Mouse (Mus musculus) midbrain, embryonic 13.5 days (tissue): ENCODE data around the gene Tmem132a. TPM values are rescaled to one million over a fixed set of nuclear protein-coding genes. Genes with fewer than 3 reads are reported as not detected.
A peak's percentile ranks its signal among the peaks of the same experiment; 100 is the strongest.

Experiments
- ATAC-seq: fragments of 200-750 bp; cut with Nextera tagmentation; 2 replicates; pipeline ENCODE4 v1.8.0; 2017; ENCODE audit warnings: mild to moderate bottlenecking, moderate TSS enrichment, moderate library complexity
- H3K27ac ChIP-seq: fragments of 300-500 bp; sonication (generic); 2 replicates; pipeline ENCODE4 v1.5.1; 2015; ENCODE audit warnings: inconsistent platforms, mild to moderate bottlenecking, moderate library complexity
- H3K27me3 ChIP-seq: fragments of 300-500 bp; sonication (generic); 2 replicates; pipeline ENCODE4 v1.6.1; 2015; ENCODE audit warnings: mild to moderate bottlenecking, inconsistent platforms
- H3K36me3 ChIP-seq: fragments of 300-500 bp; sonication (generic); 2 replicates; pipeline ENCODE4 v1.6.1; 2015; ENCODE audit warnings: mild to moderate bottlenecking, inconsistent platforms
- H3K4me1 ChIP-seq: fragments of 300-500 bp; sonication (generic); replicated peaks from 2 replicates; pipeline ENCODE4 v1.6.1; 2015; ENCODE audit warnings: inconsistent platforms
- H3K4me2 ChIP-seq: fragments of 300-500 bp; sonication (generic); replicated peaks from 2 replicates; pipeline ENCODE4 v1.6.1; 2015; ENCODE audit warnings: moderate library complexity, mild to moderate bottlenecking, inconsistent platforms
- H3K4me3 ChIP-seq: fragments of 300-500 bp; sonication (generic); replicated peaks from 2 replicates; pipeline ENCODE4 v1.5.1; 2015; ENCODE audit warnings: mild to moderate bottlenecking, inconsistent platforms
- H3K9ac ChIP-seq: fragments of 300-500 bp; sonication (generic); replicated peaks from 2 replicates; pipeline ENCODE4 v1.6.1; 2015; ENCODE audit warnings: mild to moderate bottlenecking, inconsistent platforms
- H3K9me3 ChIP-seq: fragments of 300-500 bp; sonication (generic); 2 replicates; pipeline ENCODE4 v1.6.1; 2016; ENCODE audit warnings: mild to moderate bottlenecking, inconsistent platforms
- WGBS: fragments of 180-500 bp; shearing (Covaris S2); methylation state at CpG from one replicate; pipeline ENCODE4 v1.1.7; 2015; 5-methylcytosine and 5-hydroxymethylcytosine counted together
- polyA plus RNA-seq: library from polyadenylated mRNA; unstranded; fragments of >200 nt; fragmentation: Nextera tagmentation; extraction: Ambion mirVana; gene quantifications from 2 replicates; pipeline ENCODE4 v1.2.1, GENCODE M21; 2015

Gene Tmem132a
- polyA plus RNA-seq, 1 experiment from 2014 or later = 196 TPM

DNA sequence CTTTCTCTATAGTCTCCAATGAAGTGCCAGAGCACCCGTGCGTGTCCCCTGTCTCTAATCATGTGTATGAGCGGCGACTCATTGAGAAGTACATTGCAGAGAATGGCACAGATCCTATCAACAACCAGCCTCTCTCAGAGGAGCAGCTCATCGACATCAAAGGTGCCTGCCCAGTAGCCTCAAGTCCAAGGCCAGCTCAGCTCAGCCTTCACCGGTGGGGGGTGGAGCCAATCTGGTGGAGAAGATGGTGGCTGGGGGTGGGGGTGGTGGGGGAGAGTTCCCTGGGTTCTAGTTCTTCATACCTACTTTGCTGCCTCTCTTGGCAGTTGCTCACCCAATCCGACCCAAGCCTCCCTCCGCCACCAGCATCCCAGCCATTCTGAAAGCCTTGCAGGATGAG is 27.8 kb upstream of the Tmem132a start:
- Histone ChIP-seq H3K27me3 (no peaks in the 10 kb centered on the region), H3K27ac (no peak overlapping the region), H3K4me1 (peaks cover 21% of the 10 kb centered on the region), H3K9ac (no peak overlapping the region), H3K4me3 (no peak overlapping the region), H3K4me2 (no peak overlapping the region), H3K36me3 (peaks cover 52% of the 10 kb centered on the region), H3K9me3 (no peaks in the 10 kb centered on the region)
- no peak for ATAC-seq
- 89% methylated on average over 8 of the region's 8 CpGs for WGBS

DNA sequence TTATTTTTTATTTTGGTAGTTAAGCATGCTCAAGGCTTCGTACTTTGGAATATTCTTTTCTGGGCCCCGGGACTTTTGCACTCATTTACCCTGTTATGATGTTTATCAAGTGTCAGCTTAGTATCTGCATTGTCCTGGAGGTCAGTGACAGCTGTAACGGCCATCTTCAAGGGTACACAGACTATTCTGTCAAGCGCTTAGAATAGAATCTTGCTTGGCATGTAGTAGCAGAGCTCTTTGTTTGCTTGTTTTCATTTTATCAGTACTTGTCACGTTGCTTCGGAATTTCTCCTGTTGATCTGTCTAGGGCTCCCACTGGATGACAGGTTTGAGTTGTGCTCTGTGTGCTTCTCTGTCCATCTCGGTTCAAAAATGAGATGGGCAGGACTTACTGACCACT is 27.1 kb upstream of the Tmem132a start:
- Histone ChIP-seq H3K27me3 (no peaks in the 10 kb centered on the region), H3K4me1 (peaks cover 21% of the 10 kb centered on the region), H3K9me3 (no peaks in the 10 kb centered on the region), H3K9ac (peak overlapping the region; percentile 95; the same call in 1 of the 2 replicates), H3K27ac (no peak overlapping the region), H3K36me3 (peaks cover 46% of the 10 kb centered on the region), H3K4me2 (peak overlapping the region; percentile 92), H3K4me3 (peak overlapping the region; percentile 88; the same call in 1 of the 2 replicates)
- WGBS = 86% methylated on average over 7 of the region's 7 CpGs
- no peak for ATAC-seq

DNA sequence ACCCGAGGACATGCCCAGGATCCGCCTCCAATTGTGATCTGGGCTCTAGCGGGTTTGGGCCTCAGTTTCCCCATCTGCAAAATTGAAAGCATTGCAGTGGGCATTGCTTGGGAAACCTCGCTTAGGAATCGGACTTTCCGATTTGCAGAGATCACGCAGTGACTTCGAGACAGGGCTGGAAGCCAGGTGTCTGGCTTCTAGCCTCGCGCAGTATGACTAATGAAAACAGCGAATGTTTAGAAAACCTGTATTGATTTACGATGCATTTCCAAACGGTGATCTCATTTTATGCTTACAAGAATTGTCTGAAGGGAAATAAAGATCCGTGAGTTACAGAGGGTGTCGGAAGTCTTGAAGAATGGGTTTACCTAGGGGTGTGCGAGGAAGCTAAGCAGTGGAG is 26.0 kb upstream of the Tmem132a start:
- H3K4me3 ChIP-seq = peak overlapping the region; percentile 88
- peak overlapping the region; percentile 95 for H3K9ac ChIP-seq
- peak overlapping the region; percentile 94 for H3K27ac ChIP-seq
- H3K4me1 ChIP-seq = peaks cover 21% of the 10 kb centered on the region
- peak overlapping the region; percentile 92 for H3K4me2 ChIP-seq
- no peaks in the 10 kb centered on the region for H3K27me3 ChIP-seq
- H3K36me3 ChIP-seq = peaks cover 35% of the 10 kb centered on the region
- 2% methylated on average over 16 of the region's 16 CpGs for WGBS
- no peak for ATAC-seq
- no peaks in the 10 kb centered on the region for H3K9me3 ChIP-seq

DNA sequence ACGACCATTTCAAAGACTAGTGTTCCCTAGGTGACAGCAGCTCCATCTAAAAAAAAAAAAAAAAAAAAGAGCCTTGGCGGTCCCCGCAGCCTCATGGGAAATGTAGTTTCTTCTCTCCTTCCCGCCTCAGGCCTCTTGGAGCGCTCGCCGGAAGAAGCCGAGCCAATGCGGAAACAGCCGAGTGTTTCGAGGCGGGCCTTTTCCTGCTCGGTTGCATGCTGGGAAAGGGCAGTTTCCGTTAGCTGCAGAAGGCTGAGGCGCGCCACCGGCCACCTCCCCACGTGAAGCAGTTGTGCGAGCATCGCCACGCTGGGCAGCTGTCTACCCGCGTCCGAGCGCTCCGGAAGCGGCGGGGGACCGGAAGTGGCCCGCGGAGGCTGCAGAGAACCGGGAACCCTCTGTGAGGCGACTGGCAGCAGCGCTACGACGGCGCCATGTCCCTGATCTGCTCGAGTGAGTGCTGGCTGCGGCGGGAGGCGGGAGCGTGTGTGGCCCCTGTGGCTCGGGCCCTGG is 25.3 kb upstream of the Tmem132a start, which contains the start of gene Prpf19:
Prpf19 (plus strand) TSS at position 216 of the 513 bp plus-strand sequence.
- H3K4me2 ChIP-seq = peak within 1 kb of the TSS; percentile 92
- WGBS = under 1% methylated on average over 42 of the region's 43 CpGs
- peaks cover 28% of the 10 kb centered on the region for H3K36me3 ChIP-seq
- no peaks in the 10 kb centered on the region for H3K9me3 ChIP-seq
- no peaks in the 10 kb centered on the region for H3K27me3 ChIP-seq
- peak within 1 kb of the TSS; percentile 95 for H3K9ac ChIP-seq
- H3K4me3 ChIP-seq = peak within 1 kb of the TSS; percentile 88
- H3K27ac ChIP-seq = peak within 1 kb of the TSS; percentile 94
- peak; percentile 97 for ATAC-seq
- H3K4me1 ChIP-seq = peaks cover 21% of the 10 kb centered on the region

DNA sequence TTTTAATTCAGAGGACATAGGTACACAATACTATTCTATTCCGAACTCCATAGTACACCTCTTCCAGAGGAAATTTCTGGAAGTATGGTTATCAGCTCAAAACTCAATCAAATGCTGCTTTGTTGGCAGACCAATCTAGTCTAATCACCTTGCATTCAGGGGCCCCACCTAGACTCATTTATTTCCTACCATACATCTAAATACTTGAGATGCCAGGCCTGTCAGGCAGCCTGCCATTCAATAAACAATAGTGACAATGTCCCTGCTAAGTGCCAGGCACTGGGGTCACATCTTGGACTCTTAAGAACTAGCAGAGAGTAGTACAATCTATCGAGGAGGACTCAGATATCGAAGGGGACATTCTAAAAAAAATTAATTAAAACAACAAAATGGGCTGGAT is 22.5 kb upstream of the Tmem132a start:
- WGBS = 85% methylated on average over 3 of the region's 3 CpGs
- ATAC-seq = no peak
- no peaks in the 10 kb centered on the region for H3K27me3 ChIP-seq
- 0 out of 2 replicates have a peak, but pooled peaks cover under 1% of the 10 kb centered on the region for H3K36me3 ChIP-seq
- H3K9me3 ChIP-seq = no peaks in the 10 kb centered on the region
- H3K4me1 ChIP-seq = peaks cover 16% of the 10 kb centered on the region
- H3K4me3 ChIP-seq = no peak overlapping the region
- no peak overlapping the region for H3K27ac ChIP-seq
- H3K9ac ChIP-seq = no peak overlapping the region
- no peak overlapping the region for H3K4me2 ChIP-seq

DNA sequence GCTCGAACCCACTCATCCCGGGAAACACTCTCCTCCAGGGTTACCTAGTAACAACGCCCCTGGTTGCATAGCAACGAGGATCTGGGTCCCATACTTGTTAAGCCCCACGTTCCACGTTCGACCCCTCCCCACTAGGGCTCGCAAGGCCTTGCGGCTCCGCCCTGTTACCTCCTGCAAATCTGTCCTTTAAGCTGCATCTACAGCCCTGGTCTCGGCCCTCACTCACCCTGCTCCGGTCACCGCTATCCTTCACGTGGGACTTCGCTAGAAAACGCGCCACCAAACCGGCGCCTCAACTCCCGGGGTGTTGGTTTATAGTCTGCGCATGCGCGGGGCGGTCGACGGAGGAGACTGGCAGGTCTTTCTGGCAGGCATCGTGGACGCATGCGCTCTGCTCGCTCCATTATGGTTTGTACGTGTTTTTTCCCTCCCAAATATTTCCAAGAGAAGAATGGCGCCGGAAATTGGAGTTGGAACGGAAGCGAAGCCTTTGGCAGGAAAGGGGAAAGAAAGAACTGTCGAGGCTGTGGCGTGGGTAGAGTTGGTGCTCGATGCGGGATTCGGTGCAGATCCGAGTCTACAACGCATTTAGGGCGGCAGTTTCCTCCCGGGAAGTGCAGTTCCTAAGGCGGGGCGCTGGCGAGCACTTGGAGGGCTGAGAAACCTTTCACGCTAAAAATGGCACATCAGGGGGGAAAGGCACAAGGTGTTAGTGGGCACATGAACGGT is 11.8 kb upstream of the Tmem132a start, which contains the start of gene Tmem109:
Tmem109 (minus strand) TSS at position 576 of the 729 bp plus-strand sequence.
- under 1% methylated on average over 49 of the region's 49 CpGs for WGBS
- H3K27me3 ChIP-seq = no peaks in the 10 kb centered on the region
- H3K4me1 ChIP-seq = peaks cover 30% of the 10 kb centered on the region
- peaks cover 4% of the 10 kb centered on the region; the same call in 1 of the 2 replicates for H3K9me3 ChIP-seq
- H3K9ac ChIP-seq = peak within 1 kb of the TSS; percentile 74
- ATAC-seq = peak; percentile 95
- peaks cover 8% of the 10 kb centered on the region for H3K36me3 ChIP-seq
- H3K4me3 ChIP-seq = peak within 1 kb of the TSS; percentile 56
- H3K27ac ChIP-seq = peak within 1 kb of the TSS; percentile 98
- H3K4me2 ChIP-seq = peak within 1 kb of the TSS; percentile 80

DNA sequence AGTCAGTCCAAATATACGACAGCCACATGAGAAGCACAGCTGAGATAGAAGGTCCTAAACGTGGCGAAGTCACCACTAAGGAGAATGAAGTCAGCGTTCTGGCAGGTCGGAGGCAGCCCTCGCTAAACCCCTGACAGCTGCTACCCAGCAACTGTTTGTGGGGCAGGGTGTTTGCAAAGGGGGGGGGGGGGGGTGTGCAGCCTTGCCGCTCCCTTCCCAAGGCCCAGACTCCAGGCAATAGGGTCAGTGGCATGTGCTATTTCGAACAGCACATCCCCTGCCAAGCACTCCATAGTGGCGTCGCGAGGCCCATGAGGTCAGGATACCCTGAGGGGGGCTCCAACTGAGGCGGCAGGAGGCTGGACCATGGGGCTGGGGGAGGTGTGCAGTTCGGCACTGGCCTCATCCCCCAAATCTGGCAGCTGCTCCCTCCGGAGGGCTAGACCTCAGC is 11.3 kb upstream of the Tmem132a start:
- Histone ChIP-seq H3K9me3 (peaks cover 4% of the 10 kb centered on the region; the same call in 1 of the 2 replicates), H3K27me3 (no peaks in the 10 kb centered on the region), H3K4me3 (peak overlapping the region; percentile 56), H3K27ac (peak overlapping the region; percentile 98), H3K4me1 (peaks cover 30% of the 10 kb centered on the region), H3K36me3 (peaks cover 8% of the 10 kb centered on the region), H3K9ac (peak overlapping the region; percentile 74), H3K4me2 (peak overlapping the region; percentile 80)
- WGBS = 0% methylated on average over 13 of the region's 14 CpGs
- ATAC-seq = no peak

DNA sequence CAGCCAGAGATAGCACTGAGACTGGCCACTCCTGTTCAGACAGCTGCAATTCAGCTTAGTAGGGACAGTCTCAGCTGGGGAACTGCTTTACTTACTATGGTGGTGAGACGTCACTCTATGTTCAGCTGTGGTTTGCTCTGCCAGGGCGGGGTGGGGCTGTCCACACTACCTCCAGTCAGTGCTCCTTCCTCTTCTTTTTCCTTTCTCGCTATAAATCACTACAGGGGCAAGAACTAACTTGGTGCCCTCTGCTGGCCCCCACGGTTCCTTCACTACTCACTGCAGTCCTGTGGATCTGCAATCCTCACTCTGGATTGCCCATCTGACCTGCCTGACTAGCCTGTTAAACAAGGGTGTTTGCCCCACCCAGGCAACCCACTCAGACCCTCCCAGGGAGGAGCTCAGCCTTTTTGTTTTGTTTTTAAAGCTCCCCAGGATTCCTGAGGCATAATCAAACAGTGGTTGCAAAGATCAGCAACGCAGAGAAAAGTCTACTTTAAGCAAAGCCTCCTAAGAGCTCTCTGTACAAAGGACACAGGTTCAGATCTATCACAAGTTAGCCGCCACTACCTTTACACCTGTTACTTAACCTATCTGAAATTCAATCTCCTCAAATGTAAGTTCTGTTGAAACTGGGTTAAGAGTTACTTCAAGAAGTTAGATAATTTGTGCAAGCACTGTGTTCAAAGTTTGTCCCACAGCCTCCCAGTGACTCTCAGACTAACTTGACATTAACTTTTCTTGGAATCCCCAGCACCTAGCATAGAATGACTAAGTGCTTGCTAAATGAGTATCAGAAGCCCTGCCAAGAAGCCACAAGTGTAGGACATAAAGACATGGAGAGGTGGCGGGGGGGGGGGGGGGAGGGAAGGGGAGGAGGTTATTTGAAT is 10.6 kb upstream of the Tmem132a start:
- WGBS = 38% methylated on average over 6 of the region's 7 CpGs
- Histone ChIP-seq H3K4me2 (peak overlapping the region; percentile 80), H3K36me3 (peaks cover 8% of the 10 kb centered on the region), H3K9me3 (peaks cover 3% of the 10 kb centered on the region; the same call in 1 of the 2 replicates), H3K27me3 (no peaks in the 10 kb centered on the region), H3K9ac (peak overlapping the region; percentile 74), H3K4me3 (peak overlapping the region; percentile 56), H3K4me1 (peaks cover 30% of the 10 kb centered on the region), H3K27ac (peak overlapping the region; percentile 98; the same call in 1 of the 2 replicates)
- ATAC-seq = no peak

DNA sequence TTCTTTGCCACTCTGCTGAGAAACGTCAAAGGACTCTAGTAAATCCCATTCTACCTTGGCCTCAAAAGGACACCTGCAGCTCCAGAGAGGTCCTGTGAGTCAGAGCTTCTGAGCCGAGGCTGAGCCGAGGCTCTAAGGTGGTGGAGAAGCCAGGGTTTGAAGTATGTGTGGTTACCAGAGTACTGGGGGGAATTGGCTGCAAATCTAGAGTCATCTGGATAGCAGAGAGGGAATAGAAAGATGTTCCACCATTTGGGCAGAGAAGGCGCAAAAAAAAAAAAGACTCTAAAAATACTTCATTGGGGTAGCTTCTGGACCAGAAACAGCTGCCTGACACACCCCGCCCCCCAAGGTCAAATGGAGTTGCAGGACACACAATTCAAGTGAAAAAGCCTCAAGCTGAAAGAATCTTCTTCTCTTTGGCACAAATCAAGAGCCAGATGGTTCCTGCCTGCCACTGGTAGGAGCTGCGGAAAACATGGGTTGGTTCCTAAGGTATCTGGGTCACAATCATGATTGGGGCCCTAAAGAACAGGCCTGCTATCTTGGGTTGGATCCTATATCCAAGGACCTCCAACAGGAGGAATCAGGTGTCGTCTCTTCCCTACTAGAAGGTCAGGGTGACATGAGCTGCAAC is 8.6 kb upstream of the Tmem132a start:
- 95% methylated on average over 7 of the region's 7 CpGs for WGBS
- Histone ChIP-seq H3K4me3 (no peak overlapping the region), H3K36me3 (peaks cover 19% of the 10 kb centered on the region), H3K27ac (no peak overlapping the region), H3K9me3 (no peaks in the 10 kb centered on the region), H3K4me2 (no peak overlapping the region), H3K27me3 (no peaks in the 10 kb centered on the region), H3K4me1 (peaks cover 30% of the 10 kb centered on the region), H3K9ac (no peak overlapping the region)
- ATAC-seq = no peak

DNA sequence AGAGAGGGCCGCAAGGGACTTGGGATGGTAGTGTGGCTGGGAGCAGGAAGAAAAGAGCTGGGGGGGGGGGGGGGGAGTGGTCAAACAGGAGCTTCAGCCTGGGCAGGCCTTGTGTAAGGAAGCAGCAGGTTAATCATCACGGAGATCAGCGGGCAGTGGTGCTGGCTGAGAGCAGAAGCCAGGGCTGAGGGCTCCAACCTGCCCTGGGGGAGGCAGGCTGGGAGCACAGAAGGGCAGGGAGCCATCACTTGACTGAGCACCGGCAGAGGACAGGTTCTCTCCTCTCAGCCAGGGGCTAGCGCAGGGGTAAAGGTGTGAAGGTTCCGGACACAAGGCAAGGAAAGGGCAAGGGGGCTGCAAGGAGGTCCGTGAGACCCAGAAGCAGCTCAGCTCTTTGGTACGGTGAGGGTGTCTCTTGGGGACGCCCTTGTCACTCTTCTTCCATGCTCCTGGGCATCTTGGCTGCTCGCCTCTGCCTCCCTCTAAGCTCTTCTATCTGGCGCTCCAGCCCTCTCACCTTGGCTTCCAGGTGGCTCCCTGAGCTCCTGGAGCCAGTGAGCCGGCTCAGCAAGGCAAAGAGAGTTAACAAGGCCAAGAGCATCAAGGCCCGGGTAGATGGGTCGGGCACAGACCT is 1.7 kb upstream of the Tmem132a start:
- H3K9ac ChIP-seq = no peak overlapping the region
- H3K4me2 ChIP-seq = no peak overlapping the region
- no peak overlapping the region for H3K27ac ChIP-seq
- no peak overlapping the region for H3K4me3 ChIP-seq
- no peaks in the 10 kb centered on the region for H3K27me3 ChIP-seq
- H3K9me3 ChIP-seq = no peaks in the 10 kb centered on the region
- peaks cover 33% of the 10 kb centered on the region for H3K4me1 ChIP-seq
- 79% methylated on average over 14 of the region's 14 CpGs for WGBS
- ATAC-seq = no peak
- H3K36me3 ChIP-seq = peaks cover 43% of the 10 kb centered on the region

DNA sequence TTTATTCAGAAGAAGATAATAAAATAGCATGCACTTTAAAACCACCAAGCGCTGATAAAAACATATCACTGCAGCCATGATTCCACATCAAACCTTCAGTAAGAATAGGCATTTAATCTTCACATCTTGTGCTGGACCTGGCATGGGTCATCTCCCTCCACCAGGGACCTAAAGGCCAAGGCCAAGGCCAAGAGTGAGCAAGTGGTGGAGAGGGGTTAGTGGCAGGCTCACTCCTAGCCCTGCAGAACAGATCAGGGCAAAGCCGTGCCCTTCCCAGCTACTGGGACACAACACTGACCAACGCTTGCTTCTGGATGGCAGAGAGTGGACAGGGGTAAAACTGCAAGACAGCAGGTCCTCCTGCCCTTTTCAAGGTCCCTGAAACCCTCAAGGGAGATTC is 936 bp upstream of the Tmem132a start:
- WGBS = 90% methylated on average over 3 of the region's 3 CpGs
- Histone ChIP-seq H3K36me3 (peaks cover 50% of the 10 kb centered on the region), H3K4me1 (peaks cover 37% of the 10 kb centered on the region), H3K4me3 (no peak overlapping the region), H3K9me3 (no peaks in the 10 kb centered on the region), H3K27ac (no peak overlapping the region), H3K9ac (no peak overlapping the region), H3K27me3 (no peaks in the 10 kb centered on the region), H3K4me2 (no peak overlapping the region)
- no peak for ATAC-seq
